Mouse (Mus musculus) liver, embryonic 14.5 days (tissue): ENCODE measurements around the gene Rragc. TPM values are rescaled to one million over a fixed set of nuclear protein-coding genes. Genes with fewer than 3 reads are reported as not detected.

Experiments used
- ATAC-seq: fragments of 200-750 bp; cut with Nextera tagmentation; 2 replicates; pipeline ENCODE4 v1.8.0; 2017; ENCODE audit warnings: moderate number of reproducible peaks, mild to moderate bottlenecking, moderate library complexity; ENCODE audit not compliant: insufficient read depth
- DNase-seq, 3 experiments: peaks; one replicate each; pipeline ENCODE4 v3.0.0-alpha.2; 2012 to 2013; ENCODE audit warnings: low read depth in 3 of 3, low spot score in 3 of 3
- H3K27ac ChIP-seq: fragments of 300-500 bp; sonication (generic); 2 replicates; pipeline ENCODE4 v1.5.1; 2014; ENCODE audit warnings: moderate library complexity, mild to moderate bottlenecking, control low read depth, inconsistent platforms
- H3K27me3 ChIP-seq: fragments of 300-500 bp; sonication (generic); 2 replicates; pipeline ENCODE4 v1.6.1; 2014; ENCODE audit warnings: mild to moderate bottlenecking, low read length, moderate library complexity; ENCODE audit not compliant: control insufficient read depth, insufficient read depth
- H3K36me3 ChIP-seq: fragments of 300-500 bp; sonication (generic); replicated peaks from 2 replicates; pipeline ENCODE4 v1.6.1; 2014; ENCODE audit warnings: low read depth; ENCODE audit not compliant: control insufficient read depth, insufficient read depth
- H3K4me1 ChIP-seq, 2 experiments: fragments of 200-500 bp in 1 of 2; fragments of 300-500 bp in 1 of 2; sonication (generic) in 1 of 2; replicated peaks; 2 replicates each; pipeline ENCODE4 v1.6.1; 2012 to 2014; ENCODE audit warnings: antibody characterized with exemption in 1 of 2, inconsistent platforms in 1 of 2, low read length in 1 of 2; ENCODE audit not compliant: control insufficient read depth in 2 of 2, insufficient read depth in 2 of 2
- H3K4me2 ChIP-seq: fragments of 300-500 bp; sonication (generic); 2 replicates; pipeline ENCODE4 v1.6.1; 2014; ENCODE audit warnings: low read depth, mild to moderate bottlenecking, control low read depth, moderate library complexity
- H3K4me3 ChIP-seq, 2 experiments: fragments of 200-500 bp in 1 of 2; fragments of 300-500 bp in 1 of 2; sonication (generic) in 1 of 2; 2 replicates each; pipeline ENCODE4 v1.5.1; 2012 to 2014; ENCODE audit warnings: low read depth in 2 of 2, low read length in 2 of 2, mild to moderate bottlenecking in 2 of 2, control low read depth in 1 of 2, inconsistent platforms in 1 of 2, moderate library complexity in 1 of 2; ENCODE audit not compliant: insufficient read depth in 1 of 2
- H3K9ac ChIP-seq: fragments of 300-500 bp; sonication (generic); replicated peaks from 2 replicates; pipeline ENCODE4 v1.6.1; 2014; ENCODE audit warnings: mild to moderate bottlenecking, control low read depth, moderate library complexity
- H3K9me3 ChIP-seq: fragments of 300-500 bp; sonication (generic); 2 replicates; pipeline ENCODE4 v1.6.1; 2016; ENCODE audit warnings: low read length, mixed read lengths; ENCODE audit not compliant: control insufficient read depth
- CTCF ChIP-seq: IDR thresholded peaks from 2 replicates; pipeline ENCODE4 v1.5.1; 2016; ENCODE audit warnings: antibody characterized with exemption, low read depth, control low read depth
- EP300 ChIP-seq: IDR thresholded peaks from 2 replicates; pipeline ENCODE4 v1.6.1; 2016; ENCODE audit warnings: antibody characterized with exemption, low read depth
- WGBS: fragments of 180-500 bp; shearing (Covaris S2); extraction: QIAGEN DNeasy Blood & Tissue Kit; methylation state at CpG from one replicate; pipeline ENCODE4 v1.1.7; 2014; ENCODE audit not compliant: insufficient replicate concordance; 5-methylcytosine and 5-hydroxymethylcytosine counted together
- polyA plus RNA-seq, 2 experiments: library from polyadenylated mRNA; depleted of rRNA in 1 of 2; stranded (reverse) in 1 of 2; unstranded in 1 of 2; fragments of >200 nt; fragmentation: Nextera tagmentation in 1 of 2; extraction: Ambion mirVana in 1 of 2; gene quantifications; 2 replicates each; pipeline versions ENCODE4 v1.2.1 to v1.2.3; 2012 to 2014

Gene Rragc
- polyA plus RNA-seq (2012; rRNA removed) (12.8 and 17.4 TPM in 2 replicates), polyA plus RNA-seq (2014; fragmentation: Nextera tagmentation; extraction: Ambion mirVana) (18.4 and 19.8 TPM in 2 replicates)

GRCm38 (mm10) chr4:123916748-123917547 lies at the start of gene Rragc:
Gene Rragc, plus strand, starts transcription at chr4:123917446.
- TF ChIP-seq EP300 = peak; percentile 35; the same call in 1 of the 2 replicates
- TF ChIP-seq CTCF = no peak
- WGBS = under 1% methylated on average over 49 of the region's 49 CpGs

GRCm38 (mm10) chr4:123893726-123894125 lies 23.5 kb upstream of the Rragc start:
- H3K9me3 ChIP-seq = no peaks in the 10 kb centered on the region
- no peak overlapping the region for H3K9ac ChIP-seq
- TF ChIP-seq CTCF = no peak
- no peak for TF ChIP-seq EP300

More at GRCm38 (mm10) chr4:123916748-123917547, at the start of gene Rragc:
- H3K27me3 ChIP-seq = no peaks in the 10 kb centered on the region
- DNase-seq (peak; percentile 94 to 97 (median 96)), ATAC-seq (peak; percentile 98)
- H3K9ac ChIP-seq = peak within 1 kb of the TSS; percentile 92
- no peaks in the 10 kb centered on the region for H3K9me3 ChIP-seq
- H3K27ac ChIP-seq = peak within 1 kb of the TSS; percentile 63
- H3K36me3 ChIP-seq = peaks cover 22% of the 10 kb centered on the region
- peak within 1 kb of the TSS; percentile 81 for H3K4me2 ChIP-seq
- H3K4me3 ChIP-seq = peak within 1 kb of the TSS; percentile 73 to 92
- H3K4me1 ChIP-seq = peaks cover 11 to 16% of the 10 kb centered on the region in 2 experiments

GRCm38 (mm10) chr4:123894295-123894694 lies 23.0 kb upstream of the Rragc start:
- no peaks in the 10 kb centered on the region for H3K4me1 ChIP-seq
- H3K9ac ChIP-seq = no peak overlapping the region
- H3K36me3 ChIP-seq = no peaks in the 10 kb centered on the region
- TF ChIP-seq EP300 (no peak), CTCF (no peak)
- no peak overlapping the region for H3K4me2 ChIP-seq
- DNase-seq (no peak), ATAC-seq (no peak)
- H3K27ac ChIP-seq = no peak overlapping the region
- H3K4me3 ChIP-seq = no peak overlapping the region
- no peaks in the 10 kb centered on the region for H3K27me3 ChIP-seq
- 56% methylated on average over 4 of the region's 4 CpGs for WGBS
- no peaks in the 10 kb centered on the region for H3K9me3 ChIP-seq

More at GRCm38 (mm10) chr4:123893726-123894125, 23.5 kb upstream of the Rragc start:
- Histone ChIP-seq H3K27me3 (no peaks in the 10 kb centered on the region), H3K36me3 (no peaks in the 10 kb centered on the region), H3K4me1 (no peaks in the 10 kb centered on the region), H3K4me2 (no peak overlapping the region), H3K27ac (no peak overlapping the region), H3K4me3 (no peak overlapping the region)
- DNase-seq (no peak), ATAC-seq (no peak)
- 70% methylated on average over 5 of the region's 5 CpGs for WGBS

- Histone ChIP-seq H3K9me3 (no peaks in the 10 kb centered on the region), H3K27ac (no peak overlapping the region), H3K4me1 (peaks cover 3 to 4% of the 10 kb centered on the region in 2 experiments; a peak in 3 of 4 replicates), H3K9ac (no peak overlapping the region), H3K4me3 (no peak overlapping the region), H3K36me3 (no peaks in the 10 kb centered on the region), H3K27me3 (no peaks in the 10 kb centered on the region), H3K4me2 (no peak overlapping the region)
- TF ChIP-seq EP300 = no peak
- TF ChIP-seq CTCF = peak; percentile 75
- DNase-seq (no peak), ATAC-seq (no peak)
- WGBS = 11% methylated on average over 5 of the region's 5 CpGs
These were observed 18.6 kb upstream of the Rragc start for GRCm38 (mm10) chr4:123898696-123899095.

GRCm38 (mm10) chr4:123903432-123903831 lies 13.8 kb upstream of the Rragc start:
- TF ChIP-seq CTCF (no peak), EP300 (no peak)
- no peak for DNase-seq
- H3K4me3 ChIP-seq = no peak overlapping the region

More at GRCm38 (mm10) chr4:123903432-123903831, 13.8 kb upstream of the Rragc start:
- no peak overlapping the region for H3K27ac ChIP-seq
- H3K36me3 ChIP-seq = no peaks in the 10 kb centered on the region
- no peaks in the 10 kb centered on the region for H3K27me3 ChIP-seq
- 63% methylated on average over 3 of the region's 3 CpGs for WGBS
- H3K9ac ChIP-seq = no peak overlapping the region
- ATAC-seq = no peak
- H3K4me2 ChIP-seq = peak overlapping the region; percentile 3; the same call in 1 of the 2 replicates
- no peaks in the 10 kb centered on the region for H3K9me3 ChIP-seq
- H3K4me1 ChIP-seq = peaks cover 7 to 15% of the 10 kb centered on the region in 2 experiments
